Mouse (Mus musculus) liver, adult 2 months (tissue): ENCODE data around the gene Ubash3b. TPM values are rescaled to one million over a fixed set of nuclear protein-coding genes. Genes with fewer than 3 reads are reported as not detected.

Source experiments
- DNase-seq: peaks from one replicate; pipeline ENCODE4 v3.0.0-alpha.2; 2011; ENCODE audit warnings: low read depth, low spot score; ENCODE audit errors: extremely low read depth
- H3K27ac ChIP-seq: fragments of 200-500 bp; replicated peaks from 2 replicates; pipeline ENCODE4 v1.5.1; 2012; ENCODE audit warnings: low read depth, mild to moderate bottlenecking, control low read depth, inconsistent platforms, low read length; ENCODE audit not compliant: insufficient read depth
- H3K27me3 ChIP-seq: fragments of 200-500 bp; 2 replicates; pipeline ENCODE4 v1.6.1; 2012; ENCODE audit warnings: mild to moderate bottlenecking, moderate library complexity, low read length, inconsistent platforms; ENCODE audit not compliant: control insufficient read depth, insufficient read depth
- H3K36me3 ChIP-seq: fragments of 200-500 bp; 2 replicates; pipeline ENCODE4 v1.6.1; 2012; ENCODE audit warnings: low read length, inconsistent platforms; ENCODE audit not compliant: control insufficient read depth, insufficient read depth
- H3K4me1 ChIP-seq: fragments of 200-500 bp; 2 replicates; pipeline ENCODE4 v1.6.1; 2011; ENCODE audit warnings: low read length; ENCODE audit not compliant: control insufficient read depth, insufficient read depth
- H3K4me3 ChIP-seq: fragments of 200-500 bp; 2 replicates; pipeline ENCODE4 v1.5.1; 2011; ENCODE audit warnings: low read depth, mild to moderate bottlenecking, control low read depth, low read length, moderate library complexity; ENCODE audit not compliant: insufficient read depth
- H3K79me2 ChIP-seq: fragments of 200-500 bp; 2 replicates; pipeline ENCODE4 v1.6.1; 2012; ENCODE audit warnings: inconsistent platforms, mild to moderate bottlenecking, low read length, moderate library complexity; ENCODE audit not compliant: control insufficient read depth, insufficient read depth
- H3K9ac ChIP-seq: fragments of 200-500 bp; 2 replicates; pipeline ENCODE4 v1.6.1; 2012; ENCODE audit warnings: low read depth, mild to moderate bottlenecking, control low read depth, inconsistent platforms, low read length
- CTCF ChIP-seq: fragments of 200-500 bp; IDR thresholded peaks from 2 replicates; pipeline ENCODE4 v1.5.1; 2011; ENCODE audit warnings: low read depth, low read length, control low read depth
- POLR2A ChIP-seq: fragments of 200-500 bp; IDR thresholded peaks from 2 replicates; pipeline ENCODE4 v1.6.1; 2011; ENCODE audit warnings: low read length, control low read depth; ENCODE audit not compliant: insufficient read depth; ENCODE audit errors: extremely low read depth
- WGBS: fragments of 180-500 bp; shearing (Covaris S2); methylation state at CpG from one replicate; pipeline ENCODE4 v1.1.7; 2018; 5-methylcytosine and 5-hydroxymethylcytosine counted together
- polyA plus RNA-seq: library from polyadenylated mRNA; depleted of rRNA; stranded (reverse); fragments of >200 nt; gene quantifications from 2 replicates; pipeline ENCODE4 v1.2.3, GENCODE M21; 2012
- total RNA-seq: library from RNA; depleted of rRNA; stranded (reverse); fragments of >200 nt; gene quantifications from 2 replicates; pipeline ENCODE4 v1.2.3, GENCODE M21; 2014

The Ubash3b gene
- total and polyA plus RNA-seq, 2 experiments, result 0.65 to 0.76 TPM

GRCm38 (mm10) chr9:41050331-41051079 lies 111.0 kb downstream of the Ubash3b start:
- Histone ChIP-seq H3K9ac (no peak overlapping the region), H3K79me2 (no peaks in the 10 kb centered on the region), H3K27ac (no peak overlapping the region), H3K4me3 (no peak overlapping the region), H3K4me1 (no peaks in the 10 kb centered on the region), H3K36me3 (no peaks in the 10 kb centered on the region), H3K27me3 (no peaks in the 10 kb centered on the region)
- DNase-seq, result no peak
- WGBS, result 70% methylated on average over 12 of the region's 12 CpGs
- TF ChIP-seq CTCF (no peak), POLR2A (no peak)

DNA sequence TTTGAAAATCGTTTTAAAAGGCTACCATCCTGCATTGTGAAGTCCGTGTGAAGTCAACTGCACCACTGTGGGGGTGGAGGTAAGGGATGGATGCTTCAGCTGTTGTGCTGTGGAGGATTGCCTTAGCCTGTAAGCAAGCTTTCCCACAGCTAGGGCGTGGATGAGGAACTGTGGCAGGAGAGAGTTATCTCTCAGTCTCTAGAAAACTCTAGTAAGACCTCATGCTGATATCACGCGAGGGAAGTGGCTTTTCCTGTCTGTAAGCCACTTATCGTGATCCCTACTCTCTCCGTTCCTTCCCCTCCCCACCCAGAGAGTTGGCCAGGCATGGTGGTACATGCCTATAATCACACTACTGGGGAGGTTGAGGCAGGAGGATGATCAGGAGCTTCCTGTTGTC lies 112.2 kb downstream of the Ubash3b start:
- 78% methylated on average over 7 of the region's 7 CpGs for WGBS
- H3K4me3 ChIP-seq, result no peak overlapping the region
- no peak for TF ChIP-seq CTCF
- no peak for TF ChIP-seq POLR2A
- peak; percentile 11 for DNase-seq
- no peaks in the 10 kb centered on the region for H3K79me2 ChIP-seq
- no peak overlapping the region for H3K9ac ChIP-seq
- no peaks in the 10 kb centered on the region for H3K4me1 ChIP-seq
- H3K27me3 ChIP-seq, result no peaks in the 10 kb centered on the region
- no peaks in the 10 kb centered on the region for H3K36me3 ChIP-seq
- H3K27ac ChIP-seq, result no peak overlapping the region

- Histone ChIP-seq H3K9ac (no peak overlapping the region), H3K36me3 (no peaks in the 10 kb centered on the region), H3K4me1 (no peaks in the 10 kb centered on the region), H3K27me3 (no peaks in the 10 kb centered on the region), H3K27ac (no peak overlapping the region), H3K4me3 (no peak overlapping the region), H3K79me2 (no peaks in the 10 kb centered on the region)
- 76% methylated on average over 3 of the region's 3 CpGs for WGBS
- TF ChIP-seq CTCF, result no peak
- TF ChIP-seq POLR2A, result no peak
- DNase-seq, result no peak
Observed at GRCm38 (mm10) chr9:41048820-41049219, 112.7 kb downstream of the Ubash3b start.

DNA sequence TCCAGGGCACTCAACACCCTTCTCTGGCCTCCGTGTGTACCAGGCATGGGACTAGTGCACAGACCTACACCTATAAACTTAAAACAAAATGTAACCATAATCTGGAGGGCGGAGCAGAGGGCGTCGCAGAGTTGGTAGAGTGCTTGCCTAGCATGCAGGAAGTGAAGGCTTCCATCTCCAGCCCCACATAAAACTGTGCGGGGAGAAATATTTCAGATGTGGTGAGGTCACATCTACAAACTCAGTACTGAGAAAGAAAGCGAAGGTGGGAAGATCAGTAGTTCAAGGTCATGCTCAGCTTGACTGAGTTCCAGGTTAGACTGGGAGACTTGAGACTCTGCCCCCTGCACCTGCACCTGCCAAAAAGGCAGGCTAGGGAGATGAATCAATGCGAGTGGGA lies 113.3 kb downstream of the Ubash3b start:
- no peaks in the 10 kb centered on the region for H3K4me1 ChIP-seq
- no peak overlapping the region for H3K27ac ChIP-seq
- no peaks in the 10 kb centered on the region for H3K36me3 ChIP-seq
- TF ChIP-seq POLR2A (no peak), CTCF (no peak)
- H3K27me3 ChIP-seq, result no peaks in the 10 kb centered on the region
- DNase-seq, result no peak
- no peak overlapping the region for H3K4me3 ChIP-seq
- H3K9ac ChIP-seq, result no peak overlapping the region
- no peaks in the 10 kb centered on the region for H3K79me2 ChIP-seq
- 90% methylated on average over 7 of the region's 7 CpGs for WGBS

DNA sequence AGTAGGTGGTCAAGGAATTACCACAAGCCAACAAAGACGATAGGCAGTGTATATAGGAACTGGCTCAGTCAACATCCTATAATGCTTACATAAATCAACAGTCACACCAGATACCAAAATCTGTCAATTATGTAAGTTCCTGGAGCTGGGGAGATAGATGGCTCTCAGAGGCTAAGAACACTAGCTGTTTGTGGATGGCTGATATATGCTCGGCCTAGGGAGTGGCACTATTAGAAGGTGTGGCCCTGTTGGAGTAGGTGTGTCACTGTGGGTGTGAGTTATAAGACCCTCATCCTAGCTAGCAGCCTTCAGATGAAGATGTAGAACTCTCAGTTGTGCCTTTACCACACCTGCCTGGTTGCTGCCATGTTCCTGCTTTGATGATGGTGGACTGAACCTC lies 113.8 kb downstream of the Ubash3b start:
- DNase-seq, result no peak
- TF ChIP-seq POLR2A (no peak), CTCF (no peak)
- no peak overlapping the region for H3K27ac ChIP-seq
- H3K4me1 ChIP-seq, result no peaks in the 10 kb centered on the region
- H3K79me2 ChIP-seq, result no peaks in the 10 kb centered on the region
- 84% methylated on average over 2 of the region's 2 CpGs for WGBS
- no peak overlapping the region for H3K9ac ChIP-seq
- H3K4me3 ChIP-seq, result no peak overlapping the region
- no peaks in the 10 kb centered on the region for H3K27me3 ChIP-seq
- H3K36me3 ChIP-seq, result no peaks in the 10 kb centered on the region

- Histone ChIP-seq H3K9ac (no peak overlapping the region), H3K36me3 (no peaks in the 10 kb centered on the region), H3K79me2 (no peaks in the 10 kb centered on the region), H3K4me3 (no peak overlapping the region), H3K27me3 (no peaks in the 10 kb centered on the region), H3K4me1 (no peaks in the 10 kb centered on the region), H3K27ac (no peak overlapping the region)
- peak; percentile 60 for DNase-seq
- TF ChIP-seq CTCF (peak; percentile 57), POLR2A (no peak)
- WGBS, result 12% methylated on average over 3 of the region's 3 CpGs
Observed at GRCm38 (mm10) chr9:41044626-41045025, 116.9 kb downstream of the Ubash3b start.
